In the genomic region with DNA sequence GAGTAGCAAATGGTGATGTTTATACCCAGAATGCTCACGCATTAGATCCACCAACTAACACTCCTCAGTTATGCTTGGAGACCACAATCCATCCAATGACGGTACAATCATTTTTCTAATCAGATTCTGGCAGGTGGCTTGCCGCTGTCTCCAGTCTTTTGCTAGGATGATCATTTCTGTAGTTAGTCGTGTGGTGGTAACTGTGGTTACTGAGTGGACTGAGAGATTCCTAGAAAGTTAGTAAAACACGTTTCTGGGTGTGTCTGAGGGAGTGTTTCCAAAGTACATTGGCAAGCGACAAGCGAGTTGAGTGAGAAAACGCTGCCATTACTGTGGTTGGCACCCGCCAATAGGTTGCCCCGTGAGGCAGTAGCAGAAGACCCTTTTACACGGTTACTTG, we compare ENCODE assay signal across 24 mouse cellular contexts. TPM values are rescaled to one million over a fixed set of nuclear protein-coding genes. Genes with fewer than 3 reads are reported as not detected.
DNase-seq lines count a peak whose midpoint lies in the region; ATAC-seq and TF ChIP-seq lines count a peak whose summit lies in the region.
"Had no signal": no experiment of that assay in that cellular context is flagged by ENCODE, and none has a peak within 500 bp of the region (broad histone marks: within the 10 kb centered on the region; RNA-seq: fewer than 3 reads in every experiment).

No protein-coding gene starts in this region.

- peak overlapping the region; percentile 83 for H3K27ac ChIP-seq in liver, embryonic 13.5 days
- peak overlapping the region; percentile 9; the same call in 1 of the 2 replicates for H3K27ac ChIP-seq in liver, postnatal 0 days (ENCODE audit: low read depth)
- no peak overlapping the region for H3K27ac ChIP-seq in midbrain, embryonic 10.5 days (replicated peaks)
- H3K27ac ChIP-seq: embryonic facial prominence, embryonic 10.5 days; forebrain, embryonic 12.5 days; hindbrain, embryonic 13.5 days; hindbrain, postnatal 0 days had no signal

- H3K9ac ChIP-seq in liver, embryonic 13.5 days = peak overlapping the region; percentile 36; the same call in 1 of the 2 replicates
- H3K9ac ChIP-seq in liver, postnatal 0 days (replicated peaks) = no peak overlapping the region
- H3K9ac ChIP-seq: forebrain, embryonic 12.5 days; hindbrain, embryonic 13.5 days had no signal

- H3K4me2 ChIP-seq in liver, embryonic 13.5 days = peak overlapping the region; percentile 39
- peak overlapping the region; percentile 26; the same call in 1 of the 2 replicates for H3K4me2 ChIP-seq in liver, postnatal 0 days (ENCODE audit: low read depth, low read length)
- H3K4me2 ChIP-seq: forebrain, embryonic 12.5 days; hindbrain, embryonic 13.5 days had no signal

- no peak overlapping the region for H3K4me3 ChIP-seq in liver, embryonic 13.5 days (replicated peaks)
- H3K4me3 ChIP-seq in liver, postnatal 0 days (ENCODE audit: low read depth, low read length) = no peak overlapping the region
- no peak overlapping the region for H3K4me3 ChIP-seq in midbrain, embryonic 10.5 days
- H3K4me3 ChIP-seq: embryonic facial prominence, embryonic 10.5 days; erythroblast, embryonic 14.5 days; forebrain, embryonic 12.5 days; hindbrain, embryonic 13.5 days had no signal

- H3K9me3 ChIP-seq in liver, embryonic 13.5 days (replicated peaks) = no peaks in the 10 kb centered on the region
- no peaks in the 10 kb centered on the region for H3K9me3 ChIP-seq in liver, postnatal 0 days (ENCODE audit: low read length)
- H3K9me3 ChIP-seq in midbrain, embryonic 10.5 days (replicated peaks) = no peaks in the 10 kb centered on the region
- H3K9me3 ChIP-seq: embryonic facial prominence, embryonic 10.5 days; forebrain, embryonic 12.5 days; hindbrain, embryonic 13.5 days had no signal

- intact Hi-C loops in heart, postnatal 36 days (cut with DNase I) = no loop called here

- H3K4me1 ChIP-seq in liver, embryonic 13.5 days (replicated peaks) = peaks cover 60% of the 10 kb centered on the region
- H3K4me1 ChIP-seq in liver, postnatal 0 days (ENCODE audit: insufficient read depth) = peaks cover 34% of the 10 kb centered on the region
- H3K4me1 ChIP-seq in midbrain, embryonic 10.5 days = peaks cover 7% of the 10 kb centered on the region; the same call in 1 of the 2 replicates

- no peaks in the 10 kb centered on the region for H3K27me3 ChIP-seq in liver, embryonic 13.5 days
- H3K27me3 ChIP-seq in liver, postnatal 0 days (ENCODE audit: insufficient read depth, low read length) = no peaks in the 10 kb centered on the region
- no peaks in the 10 kb centered on the region for H3K27me3 ChIP-seq in midbrain, embryonic 10.5 days (ENCODE audit: low read depth, poor library complexity, severe bottlenecking)
- H3K27me3 ChIP-seq: forebrain, embryonic 12.5 days; hindbrain, embryonic 13.5 days; Patski had no signal

- peak; percentile 68 for DNase-seq in heart, adult 11 months
- DNase-seq in heart, postnatal 36 days = no peak
- no peak for DNase-seq in liver, embryonic 13.5 days
- no peak for DNase-seq in liver, postnatal 0 days
- no peak for DNase-seq in gastrocnemius, postnatal 4 days (ENCODE audit: low spot score in 2 of 2)
- no peak for DNase-seq in embryo, embryonic 10.5 days (ENCODE audit: low spot score)
- no peak for DNase-seq in midbrain, embryonic 10.5 days (ENCODE audit: low spot score)
- DNase-seq: adrenal gland, postnatal 25 days; B cell, adult 2 months; cerebellum, adult 18-20 months; cerebellum, adult 9-11 months; cerebellum, postnatal 36 days; gastrocnemius, postnatal 10 days; heart, postnatal 10 days had no signal

- TF ChIP-seq CTCF in liver, postnatal 0 days (IDR thresholded peaks at IDR 0.05; ENCODE audit: low read depth) = no peak

- WGBS in liver, embryonic 13.5 days (ENCODE audit: insufficient replicate concordance) = 35% methylated on average over 11 of the region's 11 CpGs
- WGBS in liver, postnatal 0 days (ENCODE audit: insufficient replicate concordance) = 58% methylated on average over 11 of the region's 11 CpGs
- 87% methylated on average over 11 of the region's 11 CpGs for WGBS in midbrain, embryonic 10.5 days

- no peak for TF ChIP-seq EP300 in liver, postnatal 0 days (IDR thresholded peaks at IDR 0.05; ENCODE audit: low read depth)

- no peaks in the 10 kb centered on the region for H3K36me3 ChIP-seq in liver, embryonic 13.5 days
- no peaks in the 10 kb centered on the region for H3K36me3 ChIP-seq in liver, postnatal 0 days (replicated peaks; ENCODE audit: insufficient read depth, low read length)
- no peaks in the 10 kb centered on the region for H3K36me3 ChIP-seq in midbrain, embryonic 10.5 days
- H3K36me3 ChIP-seq: embryonic facial prominence, embryonic 10.5 days; forebrain, embryonic 12.5 days; hindbrain, embryonic 13.5 days had no signal

- peak; percentile 26; the same call in 1 of the 2 replicates for ATAC-seq in erythroblast, adult 5-6 weeks (replicated peaks; ENCODE audit: low FRiP score, poor library complexity, severe bottlenecking)
- peak; percentile 42 for ATAC-seq in liver, embryonic 13.5 days (ENCODE audit: low read depth)
- ATAC-seq in liver, postnatal 0 days = no peak
- ATAC-seq: activated CD4-positive, CD25-positive, alpha-beta regulatory T cell, adult 4 months; CD4-positive, CD25-positive, alpha-beta regulatory T cell, adult 4 months; forebrain, embryonic 16.5 days; hindbrain, postnatal 0 days; Patski had no signal

RNA-seq across cellular contexts. Expression of a gene that starts 58.8 kb away (rescaled TPM):
- total RNA-seq in heart, postnatal 36 days (2021) = 1 to 10 TPM; 8.9 to 9.1 TPM
- total RNA-seq in erythroblast, adult 5-6 weeks (2015; ENCODE audit: low replicate concordance) = 268 and 286 TPM in 2 replicates
- 270 and 271 TPM in 2 replicates for total RNA-seq in erythroblast, adult 5-6 weeks (2017; ENCODE audit: low replicate concordance)
- 34.7 and 39.3 TPM in 2 replicates for polyA plus RNA-seq in liver, embryonic 13.5 days (2015; fragmentation: Nextera tagmentation; extraction: Ambion mirVana)
- polyA plus RNA-seq in liver, postnatal 0 days (2015; fragmentation: Nextera tagmentation; extraction: Ambion mirVana) = 13.6 and 15.2 TPM in 2 replicates
- 10 to 100 TPM; 15.5 to 16.8 TPM for total RNA-seq in gastrocnemius, postnatal 4 days (2021)
- polyA plus RNA-seq in midbrain, embryonic 10.5 days (2016; fragmentation: Nextera tagmentation; extraction: Ambion mirVana) = 8.9 and 9.2 TPM in 2 replicates

Comparison
In these comparisons a context has a peak if more than half of its experiments do, and no peak if none do; other contexts are left out.
1. RNA of a gene that starts 58.8 kb away (total RNA-seq): 268 to 286 TPM in erythroblast, adult 5-6 weeks; 15.5 to 16.8 TPM in gastrocnemius, postnatal 4 days and 8.9 to 9.1 TPM in heart, postnatal 36 days; every median in the first group is over 10 times any median in the second.